Mouse (Mus musculus): ENCODE results near the gene Pskh1.

The Pskh1 gene

DNA sequence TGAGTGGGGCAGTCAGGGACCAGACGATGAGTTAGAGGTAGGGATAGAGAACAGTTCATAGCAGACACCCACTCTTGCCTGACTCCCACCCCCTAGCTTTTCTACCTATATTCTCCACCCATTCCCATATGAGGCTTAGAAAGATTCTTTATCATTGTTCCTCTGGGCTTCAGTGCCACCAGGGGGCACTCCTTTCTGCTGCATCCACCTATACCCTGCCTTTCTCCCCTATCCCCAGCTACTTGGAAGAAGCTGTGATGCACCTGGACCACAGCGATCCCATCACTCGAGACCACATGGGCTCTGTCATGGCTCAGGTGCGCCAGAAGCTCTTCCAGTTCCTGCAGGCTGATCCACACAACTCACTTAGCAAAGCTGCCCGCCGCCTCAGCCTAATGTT is 7.8 kb upstream of the Pskh1 start:
- no peak for DNase-seq (ENCODE audit: low spot score in 2 of 2)

DNA sequence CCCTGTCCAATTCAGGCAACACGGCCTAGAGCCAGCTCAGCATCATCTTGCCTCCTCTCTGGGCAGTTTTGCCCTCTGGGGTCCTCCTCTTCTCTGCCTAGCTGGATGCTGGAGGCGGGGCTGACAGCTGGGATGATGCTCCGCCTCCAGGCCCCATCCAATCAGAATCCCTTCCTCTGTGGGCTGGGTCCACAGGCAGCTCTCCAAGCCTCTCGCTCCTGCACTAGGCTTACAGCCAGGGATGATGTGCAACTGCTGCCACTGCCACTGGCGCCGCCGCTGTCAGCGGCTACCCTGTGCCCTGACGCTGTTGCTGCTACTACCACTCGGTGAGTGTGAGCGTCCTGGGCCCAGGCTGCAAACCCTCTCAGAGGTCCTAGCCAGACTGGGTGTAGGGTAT is 6.9 kb upstream of the Pskh1 start, which contains the start of gene Nrn1l:
Gene Nrn1l, plus strand, starts transcription at position 229 of the 400 bp plus-strand sequence.
- peak; percentile 77 to 81 for DNase-seq (ENCODE audit: low spot score in 2 of 2)

DNA sequence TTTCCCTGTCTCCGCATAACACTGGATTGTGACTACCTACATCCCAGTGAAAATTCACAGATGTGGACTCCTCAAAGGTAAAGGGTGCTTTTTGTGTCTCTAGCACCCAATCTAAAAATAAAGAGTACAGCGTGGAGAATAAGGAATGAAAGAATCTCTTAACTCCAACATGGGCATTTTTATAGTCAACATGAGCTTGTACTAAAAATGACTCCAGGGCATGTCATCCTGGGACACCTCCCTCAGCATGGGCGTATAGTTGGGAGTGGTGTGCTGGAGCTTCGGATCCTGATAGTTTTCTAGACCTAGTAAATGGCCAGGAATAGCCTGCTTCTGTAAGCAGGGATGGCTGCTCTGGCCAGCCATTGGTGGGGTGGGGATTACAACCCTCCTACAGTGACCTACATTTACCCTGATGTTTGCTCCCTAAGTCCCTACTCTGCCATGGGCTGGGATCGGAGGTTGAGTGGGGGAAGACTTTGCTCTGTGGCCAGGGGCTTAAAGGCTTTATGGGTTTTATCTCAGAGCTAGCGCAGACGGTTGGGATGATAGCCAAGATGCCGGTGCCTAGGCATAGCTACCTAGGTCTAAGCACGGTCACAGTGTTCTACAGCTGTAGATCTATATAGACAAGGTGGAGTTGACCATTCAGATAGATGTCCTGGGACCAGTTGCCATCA is 2.3 kb upstream of the Pskh1 start:
- DNase-seq (ENCODE audit: low spot score in 2 of 2): peak in 1 of 2 experiments; percentile 26

DNA sequence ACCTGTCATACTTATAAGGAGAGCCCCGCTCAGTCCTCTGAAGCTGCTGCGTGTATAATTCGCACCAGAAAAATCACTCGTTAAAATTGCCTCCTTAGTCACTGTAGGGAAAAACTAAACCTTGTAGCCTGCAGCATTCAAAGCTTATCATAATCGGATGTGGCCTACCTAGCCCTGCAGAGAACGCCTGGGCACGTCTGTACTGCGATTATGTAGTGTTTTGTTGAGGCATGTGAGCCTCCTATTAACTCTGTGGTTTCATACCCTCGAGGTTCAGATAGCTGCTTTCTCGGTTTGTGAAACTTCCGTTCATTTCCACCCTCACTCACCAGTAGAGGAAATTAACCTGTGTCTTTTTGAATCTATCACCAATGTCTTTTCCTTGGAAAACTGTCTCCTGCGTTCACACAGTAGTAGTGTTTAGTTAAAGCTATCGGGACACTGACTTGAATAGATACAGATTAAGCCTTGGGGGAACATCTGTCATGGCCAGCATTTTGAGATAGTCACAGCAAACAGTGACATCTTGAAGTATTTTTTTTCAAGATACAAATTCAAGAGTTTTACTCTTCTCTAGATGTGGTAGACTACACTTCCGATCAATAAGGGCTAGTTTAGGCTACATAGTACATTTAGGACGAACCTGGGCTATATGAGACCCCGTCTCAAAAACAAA is 838 bp downstream of the Pskh1 start:
- no peak for DNase-seq (ENCODE audit: low spot score in 2 of 2)

DNA sequence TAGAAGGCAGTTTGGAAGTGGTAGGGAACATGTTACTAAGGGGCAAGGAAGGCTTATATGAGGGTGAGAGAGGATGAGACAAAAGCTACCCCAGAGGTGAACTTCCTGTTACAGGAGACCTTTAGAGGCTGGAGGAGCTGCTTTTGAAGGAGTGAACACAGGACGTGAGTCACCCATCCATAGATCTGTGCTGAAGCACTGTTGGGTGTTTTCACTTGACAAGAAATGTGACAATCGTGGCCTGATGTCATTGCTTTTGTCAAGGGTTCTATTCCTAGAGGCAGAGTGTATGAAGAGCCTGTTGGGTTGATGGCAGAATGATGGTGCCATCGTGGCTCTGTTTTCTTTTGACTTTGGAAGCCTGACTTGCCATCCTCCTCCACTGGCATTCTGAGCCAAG is 19.1 kb downstream of the Pskh1 start:
- DNase-seq (ENCODE audit: low spot score in 2 of 2): peak in 1 of 2 experiments; percentile 11

DNA sequence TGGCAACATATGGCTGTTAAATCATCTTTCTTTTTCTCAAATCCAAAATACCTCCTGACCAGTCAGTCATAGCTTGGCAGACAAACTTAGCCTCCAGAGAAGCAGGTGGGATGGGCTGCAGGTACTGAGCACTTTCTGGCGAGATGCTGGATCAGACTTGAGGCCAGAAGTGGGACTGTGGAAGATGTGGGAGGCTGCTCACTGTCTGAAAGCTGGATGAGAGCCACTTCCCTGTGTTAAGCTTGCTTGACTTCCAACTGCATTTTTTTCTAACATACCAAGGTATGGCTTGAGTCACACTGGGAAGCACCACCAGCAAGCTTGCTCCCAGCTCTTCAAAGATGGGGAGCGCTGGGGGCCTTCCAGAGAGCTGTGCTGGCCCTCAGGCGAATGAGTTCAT is 24.9 kb downstream of the Pskh1 start:
- DNase-seq (ENCODE audit: low spot score in 2 of 2): peak; percentile 45 to 49

DNA sequence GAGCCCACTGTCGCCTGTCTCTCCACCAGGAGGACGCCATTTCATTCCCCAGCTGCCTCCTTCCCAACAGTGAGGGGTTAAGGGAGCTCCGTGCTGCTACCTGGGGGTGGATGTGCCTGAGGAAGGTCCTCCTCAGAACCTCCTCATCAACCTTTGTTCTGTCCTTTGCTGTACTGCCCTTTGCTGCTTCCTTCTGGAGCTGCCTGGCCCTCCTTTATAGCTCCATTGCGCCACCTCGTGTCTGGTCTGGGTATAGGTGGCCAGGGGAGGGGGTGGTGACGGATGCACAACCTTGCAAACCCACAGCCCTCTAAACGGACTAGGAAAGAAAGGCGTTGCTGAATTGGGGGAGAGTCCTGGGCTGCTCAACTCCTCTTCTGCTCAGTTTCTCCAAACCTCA is 30.4 kb downstream of the Pskh1 start:
- DNase-seq (ENCODE audit: low spot score in 2 of 2): peak in 1 of 2 experiments; percentile 53

DNA sequence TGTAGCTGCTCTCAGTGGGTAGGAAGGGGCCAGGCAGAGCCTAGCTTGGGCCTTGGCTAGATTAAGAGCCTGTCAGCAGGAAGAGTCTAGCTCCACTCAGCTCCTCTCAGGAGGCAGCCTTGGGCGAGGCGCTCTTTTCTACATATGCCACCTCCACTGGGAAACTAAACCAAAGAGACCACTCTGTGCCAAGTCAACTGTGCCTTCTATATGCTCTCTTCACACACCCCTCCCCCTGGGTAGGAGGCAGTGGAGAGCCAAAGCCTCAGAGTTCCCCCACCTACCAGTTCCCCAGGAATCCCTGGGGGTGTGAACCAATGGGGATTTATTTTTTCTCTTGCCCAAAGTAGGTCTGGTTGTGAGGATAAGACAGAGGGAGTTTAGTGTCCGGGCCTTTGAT is 31.0 kb downstream of the Pskh1 start:
- DNase-seq (ENCODE audit: low spot score in 2 of 2): peak in 1 of 2 experiments; percentile 70

DNA sequence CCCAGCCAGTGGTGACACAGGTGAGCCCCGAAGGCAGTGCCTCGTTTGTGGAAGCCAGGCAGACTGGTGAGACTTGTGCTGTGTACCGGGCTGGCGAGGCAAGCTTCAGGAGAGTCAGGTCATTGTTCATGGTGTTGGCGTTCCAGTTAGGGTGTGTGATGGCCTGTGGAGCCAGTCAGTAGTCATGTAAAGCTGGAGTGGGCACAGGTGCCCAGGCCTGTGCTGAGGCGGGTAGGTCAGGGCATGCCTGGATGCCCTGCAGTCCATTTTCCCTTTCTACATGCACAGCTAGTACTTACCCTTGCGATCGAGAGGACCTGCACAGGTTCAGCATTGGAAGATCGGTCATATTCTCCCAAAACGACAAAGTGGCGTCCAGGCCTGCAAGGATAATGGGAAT is 32.3 kb downstream of the Pskh1 start:
- DNase-seq (ENCODE audit: low spot score in 2 of 2): no peak

DNA sequence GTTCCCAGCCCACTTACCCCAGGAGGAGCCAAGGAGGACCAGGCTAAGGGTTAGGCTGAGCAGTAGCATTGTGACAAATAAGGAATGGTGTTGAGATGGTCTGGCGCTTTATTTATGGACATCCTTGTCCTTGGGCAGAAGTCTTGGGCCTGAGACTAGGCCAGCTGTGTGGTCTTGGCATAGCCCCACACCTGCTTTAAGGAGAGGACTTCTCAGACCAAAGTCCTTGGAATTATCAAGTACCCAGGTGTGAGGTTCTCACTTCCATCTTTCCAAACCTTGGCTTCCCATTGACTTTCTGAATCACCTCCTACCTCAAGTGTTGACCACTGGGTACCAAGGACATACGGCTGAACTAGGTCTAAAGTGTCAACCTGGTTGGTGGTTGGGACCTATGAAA is 33.5 kb downstream of the Pskh1 start, which contains the start of gene Ctrl:
Gene Ctrl, minus strand, starts transcription at position 101 of the 400 bp plus-strand sequence.
- no peak for DNase-seq (ENCODE audit: low spot score in 2 of 2)

DNA sequence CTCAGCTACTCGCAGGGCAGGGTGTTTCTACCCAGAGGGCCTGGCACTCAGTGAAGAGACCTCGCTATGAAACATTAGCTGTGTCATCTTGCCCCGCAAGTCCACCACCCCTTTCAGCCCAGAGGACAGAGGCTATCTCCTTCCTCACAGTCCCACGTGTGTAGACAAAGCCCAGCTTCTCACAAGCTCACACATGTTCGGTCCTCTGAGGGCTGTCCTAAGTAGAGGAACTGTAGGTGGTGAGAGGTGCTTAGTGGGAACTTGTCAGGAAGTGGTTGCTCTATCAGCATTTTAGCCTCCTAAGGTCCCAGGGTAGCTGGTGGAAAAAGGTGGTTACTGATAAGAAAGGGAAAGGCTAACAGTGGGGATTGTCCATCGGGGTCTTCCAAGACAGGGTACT is 34.9 kb downstream of the Pskh1 start:
- DNase-seq (ENCODE audit: low spot score in 2 of 2): no peak

DNA sequence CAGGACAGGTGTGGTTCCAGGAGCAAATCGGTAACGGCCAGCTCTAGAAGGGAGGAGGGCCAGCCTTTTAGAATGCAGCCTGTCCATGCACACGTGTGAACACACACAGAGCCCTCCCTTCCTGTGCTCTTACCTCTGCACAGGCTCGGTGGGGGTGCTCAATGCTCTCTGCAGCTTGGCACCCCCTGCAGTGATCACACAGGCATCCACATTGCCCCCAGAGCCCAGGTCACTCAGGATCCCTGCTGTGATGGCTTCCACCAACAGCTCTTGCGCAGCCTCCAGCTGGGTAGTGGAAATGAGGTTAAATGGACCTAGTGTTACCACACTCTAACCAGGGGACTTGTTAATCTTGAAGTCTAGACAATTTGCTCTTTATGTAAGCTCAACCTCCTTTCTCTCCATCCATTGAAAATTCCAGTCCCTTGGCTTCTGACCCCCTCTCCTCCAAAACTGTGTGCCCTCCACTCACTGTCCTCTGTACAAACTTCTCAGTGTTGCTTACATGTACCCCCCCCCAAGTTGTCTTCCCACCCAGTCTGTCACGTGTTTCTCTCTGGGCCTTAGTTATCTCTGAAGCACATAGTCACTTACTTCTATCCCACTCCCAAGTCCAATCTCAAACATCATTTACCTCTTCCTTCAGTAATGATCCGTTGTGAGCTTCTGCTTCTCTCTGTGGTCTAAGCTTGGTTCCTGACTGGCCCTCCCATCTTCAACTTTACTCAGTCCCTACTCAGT is 35.8 kb downstream of the Pskh1 start:
- no peak for DNase-seq (ENCODE audit: low spot score in 2 of 2)

DNA sequence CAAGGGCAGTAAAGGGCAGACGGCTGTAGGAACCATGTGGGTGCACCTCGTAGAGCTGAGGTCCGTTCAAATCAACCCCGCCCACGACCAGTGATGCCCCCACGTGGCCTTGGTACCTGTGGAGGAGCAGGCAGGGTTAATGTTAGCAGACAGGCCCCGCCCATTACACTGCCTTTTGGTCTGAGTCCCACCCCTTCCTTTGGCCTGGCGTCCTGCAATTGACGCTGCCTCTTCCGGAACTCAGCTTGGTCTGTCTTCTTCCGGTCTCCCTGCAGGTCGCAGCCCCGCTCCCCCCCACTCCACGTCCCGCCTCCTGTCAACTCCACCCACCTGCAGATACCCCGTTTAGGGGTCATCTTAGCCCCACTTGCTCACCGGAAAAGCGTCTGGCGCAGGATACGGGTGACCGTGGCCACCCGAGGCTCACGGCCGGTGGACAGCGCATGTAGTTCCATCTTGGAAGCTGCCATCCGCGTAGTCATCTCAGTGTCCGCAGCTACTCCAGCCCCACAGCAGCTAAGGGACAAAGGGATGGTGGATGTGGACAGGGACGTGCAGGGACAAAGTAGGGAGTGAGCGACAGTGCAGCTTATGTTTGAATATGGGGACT is 36.7 kb downstream of the Pskh1 start:
- DNase-seq (ENCODE audit: low spot score in 2 of 2): peak; percentile 87 to 90

DNA sequence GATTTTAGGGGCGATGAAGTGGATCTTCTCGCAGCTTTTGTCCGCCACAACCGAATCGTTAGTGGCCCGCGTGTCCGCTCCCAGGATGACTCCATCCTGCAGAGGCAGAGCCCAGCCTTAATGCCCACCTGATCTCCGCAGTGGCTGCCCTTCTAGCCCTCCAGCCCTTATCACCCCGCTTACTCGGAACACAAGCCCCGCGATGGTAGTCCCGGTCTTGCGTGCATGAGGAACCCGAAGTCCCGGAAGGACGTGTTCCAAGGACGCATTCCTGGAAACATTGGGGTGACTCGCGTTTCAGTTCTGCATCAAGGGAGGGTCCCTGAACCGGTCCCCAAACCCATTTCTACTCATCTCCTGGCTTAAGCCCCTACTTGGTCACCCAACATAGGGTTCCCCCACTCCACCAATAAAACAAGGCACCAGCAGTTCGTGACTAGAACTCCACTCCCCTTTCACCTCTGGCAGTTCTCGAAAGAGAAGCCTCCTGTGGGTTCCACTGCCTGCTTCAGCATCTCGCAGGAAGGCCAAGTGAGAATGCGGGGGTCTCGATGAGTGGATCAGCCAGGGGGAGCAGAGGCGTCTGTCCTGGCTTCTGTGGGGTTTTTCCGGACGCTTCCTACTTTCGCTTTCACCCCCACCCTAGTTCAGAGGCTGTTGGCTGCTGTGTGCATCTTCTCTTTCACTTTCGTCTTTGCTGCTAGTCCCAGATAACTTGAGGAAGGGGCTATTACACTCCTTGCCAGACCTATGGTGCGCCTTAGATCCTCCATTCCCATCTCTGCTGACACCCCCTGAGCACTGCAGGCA is 37.5 kb downstream of the Pskh1 start:
- no peak for DNase-seq (ENCODE audit: low spot score in 2 of 2)

DNA sequence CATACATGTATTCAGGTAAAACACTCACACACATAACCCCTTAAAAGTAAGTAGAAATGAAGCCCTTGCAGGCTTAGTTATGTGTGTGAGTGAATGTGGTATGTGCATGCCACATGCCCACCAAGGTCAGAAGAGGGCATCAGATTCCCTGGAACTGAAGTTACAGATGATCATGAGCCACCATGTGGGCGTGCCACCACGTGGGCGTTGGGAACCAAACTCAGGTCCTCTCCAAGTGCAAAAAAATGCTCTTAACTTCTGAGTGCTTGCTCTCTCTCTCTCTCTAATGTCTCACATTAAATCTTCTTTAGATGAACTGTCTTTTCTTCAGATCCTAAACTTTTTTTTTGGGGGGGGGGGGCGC is 38.0 kb downstream of the Pskh1 start, which contains the start of gene Psmb10:
Gene Psmb10, minus strand, starts transcription at position 139 of the 364 bp plus-strand sequence.
- no peak for DNase-seq (ENCODE audit: low spot score in 2 of 2)

DNA sequence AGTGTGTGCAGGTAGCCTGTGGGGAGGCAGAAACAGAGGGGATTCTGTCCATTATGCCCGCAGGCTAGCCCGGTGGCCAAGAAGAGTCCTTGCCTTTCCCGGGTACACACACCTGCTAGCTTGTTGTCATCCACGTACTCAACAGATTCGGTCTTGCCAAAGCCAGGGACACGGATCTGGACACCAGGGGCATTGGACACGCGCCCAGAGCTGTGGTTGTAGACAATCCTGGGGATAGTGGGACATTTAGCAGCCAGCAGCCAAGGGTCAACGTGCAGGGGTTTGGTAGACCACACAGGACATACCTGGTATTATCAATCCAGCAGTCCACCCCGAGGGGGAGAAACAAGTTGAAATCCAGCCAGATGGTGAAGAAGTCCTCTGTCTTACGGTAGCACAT is 41.8 kb downstream of the Pskh1 start:
- DNase-seq (ENCODE audit: low spot score in 2 of 2): no peak

DNA sequence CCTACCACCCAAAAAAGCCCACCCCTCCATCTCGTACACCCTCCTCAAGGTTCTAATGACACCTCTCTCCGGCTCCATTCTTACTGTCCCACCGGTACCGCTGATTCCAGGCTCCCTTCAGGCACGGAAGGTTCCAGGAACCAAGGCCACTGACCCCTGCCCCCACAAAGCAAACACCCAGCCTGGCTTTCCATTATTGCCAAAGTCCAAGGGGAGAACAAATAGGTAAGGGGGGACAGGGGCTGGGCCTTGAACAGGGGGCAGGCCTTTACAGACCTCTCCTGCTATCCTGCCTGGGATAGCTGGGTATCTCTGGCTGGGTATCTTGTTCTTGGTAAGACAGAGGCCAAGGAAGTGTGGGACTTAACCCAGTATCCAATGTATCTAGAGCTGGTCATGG is 42.3 kb downstream of the Pskh1 start:
- DNase-seq (ENCODE audit: low spot score in 2 of 2): no peak

DNA sequence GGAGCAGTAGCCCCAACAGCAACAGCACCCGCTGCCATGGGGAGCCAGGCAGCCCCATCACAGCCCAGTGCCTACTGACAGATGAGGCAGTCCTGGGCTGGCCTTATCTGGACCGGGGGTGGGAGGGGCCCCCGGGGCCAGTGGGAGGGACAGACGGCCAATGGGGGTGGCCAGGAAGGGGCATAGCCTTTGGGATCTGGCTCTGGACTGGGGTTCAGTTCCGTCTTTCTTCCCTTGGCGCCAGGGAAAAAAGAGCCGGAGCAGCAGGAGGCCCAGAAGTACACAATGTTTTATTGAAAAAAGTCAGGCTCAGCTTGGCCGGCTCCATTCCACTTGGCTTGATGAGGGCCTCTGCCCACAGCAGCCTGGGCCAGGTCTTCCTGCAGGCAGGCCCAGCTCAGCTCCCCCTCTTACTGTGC is 43.1 kb downstream of the Pskh1 start, which contains the start of gene Lcat:
Gene Lcat, minus strand, starts transcription at position 62 of the 419 bp plus-strand sequence.
- no peak for DNase-seq (ENCODE audit: low spot score in 2 of 2)

DNA sequence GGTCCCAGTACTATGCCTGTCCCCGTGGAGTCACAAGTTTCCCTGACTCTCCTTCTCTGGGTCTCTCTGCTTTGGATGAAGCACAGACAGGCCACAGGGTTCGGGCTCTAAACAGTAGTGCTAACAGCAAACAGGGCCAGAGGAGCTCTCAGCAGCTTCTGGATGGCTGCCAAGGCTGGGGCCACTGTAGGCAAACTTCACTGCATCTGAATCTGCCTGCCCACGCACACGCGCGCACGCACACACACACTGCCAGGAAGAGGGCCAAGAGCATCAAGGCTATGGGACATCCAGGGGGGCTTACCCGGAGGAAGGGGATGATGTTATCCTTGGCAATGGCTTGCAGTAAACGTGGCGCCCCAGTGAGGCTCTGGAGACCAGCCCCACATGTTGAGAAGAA is 49.1 kb downstream of the Pskh1 start:
- no peak for DNase-seq (ENCODE audit: low spot score in 2 of 2)

DNA sequence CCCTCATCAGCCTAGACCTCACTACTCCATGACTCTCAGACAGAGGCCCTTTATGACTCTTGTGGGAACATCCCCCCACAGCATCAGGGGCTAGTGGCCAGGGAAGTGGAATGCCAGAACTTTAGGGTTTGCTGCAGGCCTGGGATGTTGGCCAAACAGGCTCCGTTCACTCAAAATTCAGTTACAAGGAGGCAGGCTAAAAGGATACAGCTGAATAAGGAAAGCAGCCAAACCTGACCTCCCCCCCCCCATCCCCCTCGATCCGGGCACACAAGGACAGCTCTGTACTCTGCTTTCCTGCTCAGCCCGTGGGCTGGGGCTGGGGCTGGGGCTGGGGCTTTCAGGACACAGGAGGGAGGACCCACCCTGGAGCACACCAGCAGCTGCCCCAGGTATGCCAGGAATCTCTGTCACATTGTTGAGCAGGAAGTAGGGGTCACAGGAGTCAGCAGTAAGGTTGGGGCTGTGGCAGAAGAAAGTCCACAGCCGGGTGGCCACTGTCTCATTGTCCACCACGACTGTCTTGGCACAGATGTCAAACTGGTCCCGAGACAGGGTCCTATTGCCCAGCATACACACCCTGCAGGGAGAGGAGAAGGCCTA is 50.9 kb downstream of the Pskh1 start:
- no peak for DNase-seq (ENCODE audit: low spot score in 2 of 2)

DNA sequence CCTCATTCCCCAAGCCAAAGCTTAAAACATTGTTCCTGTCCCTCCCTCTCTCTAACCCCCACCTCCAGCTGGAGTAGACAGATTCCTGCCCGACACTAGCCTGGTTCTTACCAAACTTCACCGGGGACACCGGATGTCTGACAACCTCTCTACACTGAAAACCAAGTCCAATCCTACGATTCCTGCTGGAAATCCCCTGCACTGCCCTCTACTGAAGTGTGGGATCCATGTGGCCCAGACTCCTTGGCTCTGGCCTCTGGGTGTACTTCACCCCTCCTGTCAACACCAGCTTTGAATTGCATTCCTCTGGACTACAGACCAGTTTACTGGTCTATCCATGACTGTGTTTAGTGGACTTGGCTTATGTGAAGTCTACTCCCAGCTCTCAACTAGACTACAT is 56.3 kb downstream of the Pskh1 start:
- DNase-seq (ENCODE audit: low spot score in 2 of 2): no peak

Data from right cerebral cortex, postnatal 36 days (tissue).